Mouse (Mus musculus) midbrain, embryonic 16.5 days (tissue): ENCODE results near the gene Vil1. TPM values are rescaled to one million over a fixed set of nuclear protein-coding genes. Genes with fewer than 3 reads are reported as not detected.

Experiments used
- ATAC-seq: fragments of 200-750 bp; cut with Nextera tagmentation; 2 replicates; pipeline ENCODE4 v1.8.0; 2017; ENCODE audit warnings: moderate TSS enrichment
- H3K27ac ChIP-seq: fragments of 300-500 bp; sonication (generic); 2 replicates; pipeline ENCODE4 v1.5.1; 2014; ENCODE audit warnings: mild to moderate bottlenecking, low read length, mixed read lengths
- H3K27me3 ChIP-seq: fragments of 300-500 bp; sonication (generic); 2 replicates; pipeline ENCODE4 v1.6.1; 2014; ENCODE audit warnings: low read depth, low read length, mixed read lengths; ENCODE audit not compliant: control insufficient read depth, insufficient read depth
- H3K36me3 ChIP-seq: fragments of 300-500 bp; sonication (generic); 2 replicates; pipeline ENCODE4 v1.6.1; 2014; ENCODE audit warnings: mild to moderate bottlenecking, low read length, moderate library complexity, mixed read lengths; ENCODE audit not compliant: control insufficient read depth, insufficient read depth
- H3K4me1 ChIP-seq: fragments of 300-500 bp; sonication (generic); 2 replicates; pipeline ENCODE4 v1.6.1; 2014; ENCODE audit warnings: mild to moderate bottlenecking, low read length, mixed read lengths; ENCODE audit not compliant: control insufficient read depth, insufficient read depth
- H3K4me2 ChIP-seq: fragments of 300-500 bp; sonication (generic); 2 replicates; pipeline ENCODE4 v1.6.1; 2014; ENCODE audit warnings: mild to moderate bottlenecking, low read length, mixed read lengths
- H3K4me3 ChIP-seq: fragments of 300-500 bp; sonication (generic); 2 replicates; pipeline ENCODE4 v1.5.1; 2014; ENCODE audit warnings: low read depth, mild to moderate bottlenecking, low read length, moderate library complexity, mixed read lengths
- H3K9ac ChIP-seq: fragments of 300-500 bp; sonication (generic); 2 replicates; pipeline ENCODE4 v1.6.1; 2014; ENCODE audit warnings: low read depth, low read length, mixed read lengths
- H3K9me3 ChIP-seq: fragments of 300-500 bp; sonication (generic); replicated peaks from 2 replicates; pipeline ENCODE4 v1.6.1; 2014; ENCODE audit warnings: mild to moderate bottlenecking, low read length, mixed read lengths; ENCODE audit not compliant: control insufficient read depth, poor library complexity, severe bottlenecking
- WGBS: fragments of 180-500 bp; shearing (Covaris S2); extraction: QIAGEN DNeasy Blood & Tissue Kit; methylation state at CpG from one replicate; pipeline ENCODE4 v1.1.7; 2014; 5-methylcytosine and 5-hydroxymethylcytosine counted together
- polyA plus RNA-seq: library from polyadenylated mRNA; unstranded; fragments of >200 nt; fragmentation: Nextera tagmentation; extraction: Ambion mirVana; gene quantifications from 2 replicates; pipeline ENCODE4 v1.2.1, GENCODE M21; 2015

Gene Vil1
- polyA plus RNA-seq, result 0.24 and 0.35 TPM in 2 replicates

- Histone ChIP-seq H3K9me3 (no peaks in the 10 kb centered on the region), H3K4me2 (no peak within 1 kb of the TSS), H3K27ac (no peak within 1 kb of the TSS), H3K27me3 (no peaks in the 10 kb centered on the region), H3K9ac (no peak within 1 kb of the TSS), H3K36me3 (no peaks in the 10 kb centered on the region), H3K4me1 (no peaks in the 10 kb centered on the region), H3K4me3 (no peak within 1 kb of the TSS)
- WGBS, result 60% methylated on average over 15 of the region's 15 CpGs
- no peak for ATAC-seq
These were observed at the start of gene Vil1 for GRCm38 (mm10) chr1:74408589-74409504. Gene Vil1 (plus strand): TSS chr1:74409376.

GRCm38 (mm10) chr1:74359952-74360517, 49.1 kb upstream of the Vil1 start:
- no peaks in the 10 kb centered on the region for H3K36me3 ChIP-seq
- H3K9me3 ChIP-seq, result no peaks in the 10 kb centered on the region
- H3K4me3 ChIP-seq, result no peak overlapping the region
- no peaks in the 10 kb centered on the region for H3K4me1 ChIP-seq
- H3K27ac ChIP-seq, result no peak overlapping the region
- 89% methylated on average over 5 of the region's 5 CpGs for WGBS
- ATAC-seq, result no peak
- H3K4me2 ChIP-seq, result no peak overlapping the region
- H3K27me3 ChIP-seq, result no peaks in the 10 kb centered on the region
- no peak overlapping the region for H3K9ac ChIP-seq

DNA sequence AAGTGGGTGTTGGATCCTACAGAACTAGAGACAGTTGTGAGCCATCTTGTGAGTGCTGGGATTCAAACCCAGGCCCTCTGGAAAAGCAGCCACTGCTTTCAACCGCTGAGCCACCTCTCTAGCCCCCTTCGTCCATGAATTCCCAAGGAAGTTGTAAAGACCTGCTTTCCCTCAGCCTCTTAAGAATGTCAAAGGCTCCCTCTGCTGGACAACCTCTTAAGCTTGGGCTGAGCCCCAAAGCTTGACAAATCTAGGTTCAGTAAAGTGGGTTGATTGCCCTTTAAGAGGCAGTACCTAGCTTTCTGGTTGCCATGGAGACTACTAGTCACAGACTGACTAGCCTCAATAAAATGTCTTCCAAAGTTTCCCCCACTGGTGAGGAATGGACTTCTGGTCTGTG, 47.4 kb upstream of the Vil1 start, which contains the start of gene Catip:
Gene Catip, plus strand, starts transcription at position 297 of the 400 bp plus-strand sequence.
- Histone ChIP-seq H3K4me1 (no peaks in the 10 kb centered on the region), H3K9me3 (no peaks in the 10 kb centered on the region), H3K36me3 (no peaks in the 10 kb centered on the region), H3K9ac (no peak within 1 kb of the TSS), H3K4me2 (no peak within 1 kb of the TSS), H3K27me3 (no peaks in the 10 kb centered on the region), H3K4me3 (no peak within 1 kb of the TSS), H3K27ac (no peak within 1 kb of the TSS)
- ATAC-seq, result peak; percentile 85
- WGBS, result 0% methylated on average over 2 of the region's 2 CpGs

GRCm38 (mm10) chr1:74362325-74363229, 46.6 kb upstream of the Vil1 start:
- Histone ChIP-seq H3K4me3 (no peak overlapping the region), H3K27ac (no peak overlapping the region), H3K36me3 (no peaks in the 10 kb centered on the region), H3K9me3 (no peaks in the 10 kb centered on the region), H3K9ac (no peak overlapping the region), H3K27me3 (peaks cover under 1% of the 10 kb centered on the region; the same call in 1 of the 2 replicates), H3K4me2 (no peak overlapping the region), H3K4me1 (no peaks in the 10 kb centered on the region)
- 64% methylated on average over 17 of the region's 17 CpGs for WGBS
- peak; percentile 49 for ATAC-seq

GRCm38 (mm10) chr1:74363437-74363836, 45.7 kb upstream of the Vil1 start:
- no peak overlapping the region for H3K9ac ChIP-seq
- ATAC-seq, result no peak
- H3K9me3 ChIP-seq, result no peaks in the 10 kb centered on the region
- no peak overlapping the region for H3K4me3 ChIP-seq
- H3K4me1 ChIP-seq, result no peaks in the 10 kb centered on the region
- peaks cover 3% of the 10 kb centered on the region; the same call in 1 of the 2 replicates for H3K27me3 ChIP-seq
- H3K36me3 ChIP-seq, result no peaks in the 10 kb centered on the region
- 81% methylated on average over 5 of the region's 5 CpGs for WGBS
- H3K27ac ChIP-seq, result no peak overlapping the region
- H3K4me2 ChIP-seq, result no peak overlapping the region

- no peak overlapping the region for H3K4me3 ChIP-seq
- H3K36me3 ChIP-seq, result no peaks in the 10 kb centered on the region
- no peaks in the 10 kb centered on the region for H3K4me1 ChIP-seq
- ATAC-seq, result no peak
- no peak overlapping the region for H3K4me2 ChIP-seq
- peaks cover 3% of the 10 kb centered on the region; the same call in 1 of the 2 replicates for H3K27me3 ChIP-seq
- no peaks in the 10 kb centered on the region for H3K9me3 ChIP-seq
- WGBS, result 87% methylated on average over 8 of the region's 8 CpGs
- no peak overlapping the region for H3K27ac ChIP-seq
- H3K9ac ChIP-seq, result no peak overlapping the region
These were observed 44.9 kb upstream of the Vil1 start for GRCm38 (mm10) chr1:74364270-74364669.

DNA sequence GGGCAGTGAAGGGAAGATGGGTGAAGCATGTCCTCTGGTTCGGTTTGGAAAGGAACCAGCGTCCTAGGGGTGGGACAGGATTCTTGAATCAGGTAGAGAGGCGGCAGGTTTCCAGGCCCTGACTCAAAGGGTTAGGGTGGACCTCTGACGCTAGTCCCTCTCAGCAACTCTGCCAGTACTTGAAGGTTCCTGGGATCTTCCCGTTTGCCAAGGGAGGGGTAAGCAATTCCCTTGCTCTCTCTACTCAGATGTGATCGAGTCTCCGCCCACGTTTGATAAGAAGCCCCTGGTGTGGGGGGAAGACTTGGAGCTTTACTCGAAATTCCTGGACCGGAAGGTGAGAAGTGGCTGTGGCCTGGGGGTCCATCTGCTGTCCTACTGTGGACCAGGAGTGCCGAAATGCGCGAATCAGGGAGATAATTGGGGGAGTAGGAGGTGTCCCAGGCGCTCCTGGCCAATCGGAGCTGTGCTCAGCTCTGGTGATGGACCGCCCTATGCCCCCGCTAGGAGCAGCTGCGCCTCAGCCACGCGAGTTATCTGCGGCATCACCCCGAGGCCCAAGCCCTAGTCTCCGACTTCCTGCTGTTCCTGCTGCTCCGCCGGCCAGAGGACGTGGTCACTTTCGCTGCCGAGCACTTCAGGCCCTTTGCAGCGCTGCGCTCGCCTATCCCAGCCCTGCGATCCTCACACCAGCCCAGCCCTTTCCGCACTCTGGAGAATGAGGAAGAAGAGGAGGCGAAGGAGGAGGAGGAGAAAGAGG, 41.1 kb upstream of the Vil1 start:
- Histone ChIP-seq H3K4me1 (no peaks in the 10 kb centered on the region), H3K36me3 (no peaks in the 10 kb centered on the region), H3K27ac (no peak overlapping the region), H3K4me2 (peak overlapping the region; percentile 60), H3K9me3 (no peaks in the 10 kb centered on the region), H3K9ac (peak overlapping the region; percentile 50; the same call in 1 of the 2 replicates), H3K27me3 (peaks cover 3% of the 10 kb centered on the region; the same call in 1 of the 2 replicates), H3K4me3 (peak overlapping the region; percentile 31)
- peak; percentile 75 for ATAC-seq
- WGBS, result 21% methylated on average over 34 of the region's 34 CpGs

GRCm38 (mm10) chr1:74370040-74370439, 39.1 kb upstream of the Vil1 start:
- no peak for ATAC-seq
- H3K4me3 ChIP-seq, result no peak overlapping the region
- H3K27me3 ChIP-seq, result peaks cover 3% of the 10 kb centered on the region; the same call in 1 of the 2 replicates
- no peak overlapping the region for H3K4me2 ChIP-seq
- WGBS, result 54% methylated on average over 4 of the region's 4 CpGs
- no peaks in the 10 kb centered on the region for H3K36me3 ChIP-seq
- H3K27ac ChIP-seq, result no peak overlapping the region
- H3K9me3 ChIP-seq, result no peaks in the 10 kb centered on the region
- no peak overlapping the region for H3K9ac ChIP-seq
- H3K4me1 ChIP-seq, result no peaks in the 10 kb centered on the region
